Mouse (Mus musculus) myocyte (in vitro differentiated cells): ENCODE data around the gene Gm13128.
"Not testable (repeated sequence)": the region's sequence is repeated elsewhere in the genome, so short reads cannot be mapped to it uniquely, and the experiment has no call there.

Source experiments
- CEBPB ChIP-seq: IDR thresholded peaks from 2 replicates; pipeline ENCODE4 v1.6.1; 2011; ENCODE audit warnings: mild to moderate bottlenecking, moderate library complexity; ENCODE audit not compliant: poor library complexity, insufficient read depth, severe bottlenecking
- MYOD1 ChIP-seq, 3 experiments: IDR thresholded peaks; one replicate each; pipeline ENCODE4 v1.6.1; 2011; ENCODE audit warnings: control low read depth in 2 of 3, low read depth in 2 of 3, mild to moderate bottlenecking in 2 of 3, moderate library complexity in 1 of 3; ENCODE audit not compliant: insufficient read length in 2 of 3, control insufficient read depth in 1 of 3
- POLR2A ChIP-seq: IDR thresholded peaks from one replicate; pipeline ENCODE4 v1.6.1; 2011; ENCODE audit warnings: low read depth, mild to moderate bottlenecking, control low read depth, moderate library complexity; ENCODE audit not compliant: insufficient read length
- POLR2AphosphoS2 ChIP-seq: IDR thresholded peaks from one replicate; pipeline ENCODE4 v1.6.1; 2011; ENCODE audit warnings: low read depth, control low read depth; ENCODE audit not compliant: insufficient read length
- REST ChIP-seq: IDR thresholded peaks from one replicate; pipeline ENCODE4 v1.6.1; 2011; ENCODE audit warnings: mild to moderate bottlenecking, control low read depth, moderate library complexity; ENCODE audit not compliant: insufficient read depth, insufficient read length
- SRF ChIP-seq: IDR thresholded peaks from one replicate; pipeline ENCODE4 v1.6.1; 2011; ENCODE audit warnings: low read depth; ENCODE audit not compliant: control insufficient read depth, insufficient read length
- TCF12 ChIP-seq: IDR thresholded peaks from one replicate; pipeline ENCODE4 v1.6.1; 2011; ENCODE audit warnings: mild to moderate bottlenecking, control low read depth; ENCODE audit not compliant: poor library complexity, insufficient read depth, severe bottlenecking
- USF1 ChIP-seq: IDR thresholded peaks from one replicate; pipeline ENCODE4 v1.6.1; 2011; ENCODE audit warnings: low read depth, mild to moderate bottlenecking, control low read depth, moderate library complexity

DNA sequence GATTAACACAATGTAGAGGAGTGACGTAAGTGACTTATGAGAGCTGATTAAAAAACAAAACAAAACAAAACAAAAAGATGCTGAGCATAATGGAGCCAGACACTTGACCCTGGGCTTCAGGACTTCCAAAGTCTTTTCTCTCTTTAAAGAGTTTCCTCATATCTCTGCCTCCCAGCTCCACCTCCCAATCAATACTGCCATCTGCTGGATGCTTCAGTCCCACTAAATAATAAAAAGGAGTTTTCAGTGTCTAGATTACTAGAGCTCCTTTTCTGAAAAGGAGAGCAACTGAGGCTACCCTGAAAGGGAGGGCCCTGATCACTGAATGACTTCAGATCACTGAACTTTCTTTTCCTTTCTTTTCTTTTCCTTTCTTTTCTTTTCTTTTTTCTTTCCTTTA lies 30.6 kb upstream of the Gm13128 start:
- not testable (repeated sequence) for TF ChIP-seq TCF12; POLR2AphosphoS2; POLR2A; USF1; CEBPB; REST; SRF; MYOD1 (IDR thresholded peaks at IDR 0.05; ENCODE audit: control insufficient read depth in 1 of 3, insufficient read length in 2 of 3, low read depth in 2 of 3)
